Mouse (Mus musculus) v-Abl transformed pro-B cells (cell line): ENCODE measurements around the gene Tgm5.
"Not testable (repeated sequence)": the region's sequence is repeated elsewhere in the genome, so short reads cannot be mapped to it uniquely, and the experiment has no call there.

ENCODE experiments used
- in situ Hi-C, 2 experiments: fragments of 400-800 bp; cut with MboI; formaldehyde crosslinking; loops; one replicate each; pipeline ENCODE4 v1.15.1; 2025; ENCODE audit not compliant: unreplicated experiment in 2 of 2

Tgm5 gene

GRCm38 (mm10) chr2:121052176-121052575, 33.5 kb downstream of the Tgm5 start:
- in situ Hi-C loops, result no loop called here

GRCm38 (mm10) chr2:121045653-121046052, 40.0 kb downstream of the Tgm5 start:
- in situ Hi-C loops, result loop anchor here in 1 of 2 experiments (25.0 kb wide), 1 partner anchor 858 kb away; no protein-coding TSS in a partner anchor

GRCm38 (mm10) chr2:121041098-121041497, 44.5 kb downstream of the Tgm5 start:
- in situ Hi-C loops, result loop anchor here (5.0 to 25.0 kb wide), 2 partner anchors 356 to 854 kb away; no protein-coding TSS in a partner anchor

GRCm38 (mm10) chr2:121039382-121039781, 46.3 kb downstream of the Tgm5 start:
- in situ Hi-C loops, result loop anchor here in 1 of 2 experiments (10.0 to 25.0 kb wide), 3 partner anchors 55 to 852 kb away; no protein-coding TSS in a partner anchor

- in situ Hi-C loops, result loop anchor here in 1 of 2 experiments (10.0 to 25.0 kb wide), 3 partner anchors 56 to 852 kb away; no protein-coding TSS in a partner anchor
Observed at GRCm38 (mm10) chr2:121038851-121039250, 46.8 kb downstream of the Tgm5 start.

DNA sequence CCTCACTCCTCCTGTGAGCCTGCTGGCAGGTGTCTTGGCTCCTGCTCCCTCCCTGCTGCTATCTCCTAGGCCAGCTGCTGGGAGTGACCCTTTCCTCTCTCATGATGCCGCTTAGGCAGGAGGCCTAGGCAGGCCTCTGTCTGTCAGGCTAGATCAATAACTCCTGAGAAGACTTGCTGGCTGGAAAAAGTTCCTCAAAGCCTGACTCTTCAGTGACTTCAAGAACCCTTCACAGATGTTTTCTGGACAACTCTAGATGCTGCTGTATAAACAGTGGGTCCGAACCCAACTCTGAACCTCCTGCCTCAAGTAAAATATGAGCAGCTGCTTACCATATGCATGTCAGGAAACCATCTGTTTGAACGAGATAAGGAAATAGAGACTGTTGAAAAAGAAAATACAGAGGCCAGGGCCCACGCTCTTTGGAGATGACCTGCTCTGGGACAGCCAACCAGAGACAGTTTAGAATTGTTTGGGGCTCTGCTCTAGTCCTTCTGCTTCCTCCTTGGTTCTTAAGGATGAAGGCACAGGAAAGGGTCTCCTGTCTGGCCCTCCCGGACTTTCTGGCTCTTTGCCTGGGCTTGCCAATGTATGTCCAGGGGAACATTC, 48.8 kb downstream of the Tgm5 start, which contains the start of gene Epb42:
Gene Epb42 (minus strand): TSS at position 340 of the 609 bp plus-strand sequence.
- in situ Hi-C loops, result loop anchor here in 1 of 2 experiments (10.0 to 25.0 kb wide), 3 partner anchors 58 to 850 kb away; no protein-coding TSS in a partner anchor

DNA sequence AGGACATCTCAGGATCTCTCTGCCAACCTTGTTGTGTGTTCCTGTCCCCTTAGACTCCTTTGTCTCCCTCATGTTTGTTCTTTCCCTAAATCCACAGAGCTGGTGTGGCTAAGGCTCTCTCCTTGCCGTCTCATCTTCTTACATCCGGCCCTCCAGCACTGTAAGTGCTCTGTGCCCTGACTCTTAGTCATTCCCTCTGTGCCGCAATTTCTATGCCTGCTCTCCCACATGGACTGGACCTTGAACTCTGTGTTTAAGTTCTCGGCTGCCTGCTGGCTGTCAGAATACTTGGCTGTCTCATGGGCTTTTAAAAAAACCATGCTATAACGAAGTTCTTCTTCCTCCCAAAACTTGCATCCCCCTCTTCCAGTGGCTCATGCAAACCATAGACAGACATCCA, 62.7 kb downstream of the Tgm5 start:
- in situ Hi-C loops, result no loop called here

- in situ Hi-C loops, result no loop called here
Observed at GRCm38 (mm10) chr2:121017151-121017550, 68.5 kb downstream of the Tgm5 start.

- in situ Hi-C loops, result no loop called here
Observed at GRCm38 (mm10) chr2:121016226-121016625, 69.4 kb downstream of the Tgm5 start.

GRCm38 (mm10) chr2:121015507-121015906, 70.1 kb downstream of the Tgm5 start:
- in situ Hi-C loops, result no loop called here

GRCm38 (mm10) chr2:121012676-121013075, 73.0 kb downstream of the Tgm5 start:
- in situ Hi-C loops, result no loop called here

DNA sequence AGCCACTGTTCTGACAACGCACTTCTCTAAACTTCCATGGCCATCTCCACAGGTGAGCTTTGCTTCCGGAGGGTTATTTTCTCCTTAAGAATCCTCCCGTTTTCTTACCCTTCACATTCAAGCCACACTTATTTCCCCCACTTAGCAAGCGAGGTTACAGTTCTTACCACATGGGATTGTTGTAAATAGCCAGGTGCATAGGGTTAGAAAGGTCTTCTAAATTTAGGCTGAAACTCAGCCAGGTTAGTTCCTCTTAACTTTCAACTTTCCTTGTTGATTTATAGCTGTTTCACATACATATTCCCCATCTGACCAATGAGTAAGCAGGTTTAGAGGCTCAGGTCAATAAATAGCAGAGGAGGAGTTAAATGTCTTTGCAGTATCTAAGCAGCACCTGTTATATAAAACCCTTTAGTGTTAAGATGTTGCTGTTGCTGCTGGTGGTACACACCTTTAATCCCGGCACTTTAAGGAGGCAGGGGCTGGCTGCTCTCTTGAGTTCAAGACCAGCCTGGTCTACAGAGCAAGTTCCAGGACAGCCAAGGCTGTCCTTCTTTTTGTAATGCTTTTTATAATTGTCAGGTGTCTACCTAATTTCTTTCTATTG, 76.5 kb downstream of the Tgm5 start:
- in situ Hi-C loops, result no loop called here

DNA sequence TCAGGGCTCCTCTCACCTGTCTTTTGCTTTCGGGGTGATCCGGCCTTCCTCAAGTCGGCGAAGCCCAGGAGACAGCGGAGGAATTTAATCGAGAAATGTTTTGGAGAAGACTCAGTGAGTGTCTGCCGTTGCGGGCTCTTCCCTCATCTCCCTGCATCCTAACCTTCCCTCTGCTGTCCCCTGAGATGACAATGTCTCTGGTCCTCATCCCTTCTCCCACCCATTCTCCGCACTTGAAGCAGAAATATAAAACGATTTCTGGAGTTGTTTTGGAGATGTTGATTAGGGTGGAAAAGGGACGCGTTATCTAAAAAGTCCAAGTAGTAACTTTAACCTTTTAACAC, 77.0 kb downstream of the Tgm5 start:
- in situ Hi-C loops, result no loop called here

- in situ Hi-C loops, result no loop called here
Observed at GRCm38 (mm10) chr2:121007925-121008663, 77.5 kb downstream of the Tgm5 start, which contains the start of gene Ccndbp1. Gene Ccndbp1 (plus strand): TSS chr2:121008403.

DNA sequence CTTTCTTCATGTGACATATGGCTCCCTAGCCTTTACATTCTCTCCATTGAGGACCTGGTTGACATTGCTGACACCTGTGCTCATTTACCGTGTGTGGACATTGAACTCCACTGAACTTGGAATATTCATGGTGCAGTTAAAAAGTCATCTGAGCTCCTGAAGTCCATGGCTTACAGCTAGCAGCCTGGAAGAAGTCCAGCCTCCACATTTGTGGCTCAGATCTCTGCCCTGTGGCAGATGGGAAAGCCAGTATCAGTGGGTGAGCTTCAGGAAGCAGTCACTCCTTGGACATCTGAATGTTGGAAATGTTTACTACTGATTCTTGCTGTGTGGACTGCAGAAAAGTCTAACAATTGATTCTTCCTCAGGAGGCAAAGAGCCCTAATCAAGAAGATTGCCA, 78.7 kb downstream of the Tgm5 start:
- in situ Hi-C loops, result no loop called here

DNA sequence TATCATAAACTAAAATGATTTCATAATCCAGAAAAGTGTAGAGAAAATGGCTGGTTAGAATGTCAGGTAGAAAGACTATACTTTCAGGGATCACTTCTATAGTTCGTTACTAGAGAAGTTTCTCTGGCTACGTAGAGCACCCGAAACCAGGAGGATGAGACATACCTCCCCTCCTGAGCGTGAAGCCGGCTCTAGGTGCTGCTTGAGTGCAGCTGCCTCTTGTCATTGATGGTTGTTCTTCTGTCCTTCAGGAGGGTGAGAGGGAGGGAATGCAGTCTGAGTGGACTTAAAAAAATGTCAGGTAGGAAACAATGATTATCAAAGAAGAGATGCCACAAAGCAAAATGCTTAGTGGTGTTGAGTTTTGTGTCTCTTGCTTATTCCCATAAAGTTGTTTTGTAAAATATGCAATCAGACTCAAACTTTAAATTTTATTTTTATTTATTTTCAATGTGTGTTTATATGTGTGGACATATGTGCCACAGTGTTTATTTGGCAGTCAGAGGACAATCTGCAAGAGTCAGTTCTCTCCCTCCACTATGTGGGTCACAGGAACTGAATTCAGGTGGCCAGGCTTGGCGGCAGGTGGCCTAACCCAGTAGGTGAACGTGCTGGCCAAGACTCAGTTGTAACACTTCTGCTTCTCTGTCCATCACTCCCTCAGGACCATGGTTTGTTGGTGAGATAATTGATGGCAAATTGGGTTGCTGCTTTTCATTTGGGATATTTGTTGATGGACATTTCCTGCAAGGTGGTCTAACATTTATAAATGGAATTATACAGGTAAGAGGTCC, 81.4 kb downstream of the Tgm5 start:
- in situ Hi-C loops, result no loop called here

DNA sequence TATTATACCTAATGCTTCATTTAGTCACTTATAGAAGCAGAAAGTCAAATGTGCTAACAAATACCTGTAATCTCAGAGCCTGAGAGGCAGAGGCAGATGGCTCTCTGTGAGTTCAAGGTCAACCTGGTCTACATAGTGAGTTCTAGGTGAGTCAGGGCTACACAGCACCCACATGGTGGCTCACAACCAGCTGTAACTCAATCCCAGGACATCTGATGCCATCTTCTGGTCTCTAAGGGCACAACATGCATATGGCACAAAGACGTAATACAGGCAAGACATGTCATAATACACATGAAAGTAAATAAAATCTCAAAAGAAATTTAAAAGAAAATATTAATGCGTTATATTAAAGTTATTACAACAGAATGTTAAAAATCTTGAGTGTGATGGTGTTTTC, 82.1 kb downstream of the Tgm5 start:
- in situ Hi-C loops, result no loop called here

GRCm38 (mm10) chr2:120998863-120999262, 86.8 kb downstream of the Tgm5 start:
- in situ Hi-C loops, result no loop called here

GRCm38 (mm10) chr2:120996607-120997006, 89.0 kb downstream of the Tgm5 start:
- in situ Hi-C loops, result not testable (repeated sequence)
